Mouse (Mus musculus) E14TG2a.4 (cell line): ENCODE results near the gene Slc2a4.

Experiments used
- H3K27me3 ChIP-seq: 2 replicates; pipeline ENCODE4 v1.6.1; 2014; ENCODE audit warnings: low read length, control low read depth; ENCODE audit not compliant: insufficient read depth
- H3K36me3 ChIP-seq: 2 replicates; pipeline ENCODE4 v1.6.1; 2014; ENCODE audit warnings: low read length, control low read depth; ENCODE audit not compliant: insufficient read depth
- H3K4me1 ChIP-seq: replicated peaks from 2 replicates; pipeline ENCODE4 v1.6.1; 2014; ENCODE audit warnings: low read depth, low read length, control low read depth
- H3K4me3 ChIP-seq: replicated peaks from 2 replicates; pipeline ENCODE4 v1.5.1; 2014; ENCODE audit warnings: mild to moderate bottlenecking, low read length
- H3K9me3 ChIP-seq: 2 replicates; pipeline ENCODE4 v1.6.1; 2014; ENCODE audit warnings: low read length, control low read depth
- CTCF ChIP-seq: conservative IDR thresholded peaks from 2 replicates; pipeline ENCODE4 v1.5.1; 2014; ENCODE audit warnings: low read length
- NANOG ChIP-seq: IDR thresholded peaks from 2 replicates; pipeline ENCODE4 v1.6.1; 2014; ENCODE audit warnings: borderline replicate concordance, low read length, mixed read lengths
- POU5F1 ChIP-seq: IDR thresholded peaks from 2 replicates; pipeline ENCODE4 v1.6.1; 2014; ENCODE audit warnings: low read length, borderline replicate concordance

Gene Slc2a4

DNA sequence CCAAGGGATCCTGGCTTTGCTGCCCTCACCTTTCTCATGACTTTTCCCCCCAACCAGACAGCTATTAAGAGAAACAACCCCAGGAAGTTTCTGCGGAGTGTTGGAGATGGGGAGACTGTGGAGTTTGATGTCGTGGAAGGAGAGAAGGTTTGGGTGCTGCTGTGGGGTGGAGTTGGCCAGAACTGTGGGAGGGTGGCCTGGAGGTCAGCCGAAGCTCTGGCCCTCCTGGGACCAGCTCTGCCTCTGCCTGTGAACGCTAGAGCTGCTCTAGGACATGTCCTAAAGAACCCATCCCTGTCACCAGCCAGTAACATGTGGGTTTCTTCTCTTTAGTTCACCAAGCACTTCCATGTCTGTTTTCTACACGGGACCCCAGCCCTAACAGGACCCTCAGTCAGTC lies 8.8 kb downstream of the Slc2a4 start:
- TF ChIP-seq CTCF (no peak), POU5F1 (no peak), NANOG (no peak)

DNA sequence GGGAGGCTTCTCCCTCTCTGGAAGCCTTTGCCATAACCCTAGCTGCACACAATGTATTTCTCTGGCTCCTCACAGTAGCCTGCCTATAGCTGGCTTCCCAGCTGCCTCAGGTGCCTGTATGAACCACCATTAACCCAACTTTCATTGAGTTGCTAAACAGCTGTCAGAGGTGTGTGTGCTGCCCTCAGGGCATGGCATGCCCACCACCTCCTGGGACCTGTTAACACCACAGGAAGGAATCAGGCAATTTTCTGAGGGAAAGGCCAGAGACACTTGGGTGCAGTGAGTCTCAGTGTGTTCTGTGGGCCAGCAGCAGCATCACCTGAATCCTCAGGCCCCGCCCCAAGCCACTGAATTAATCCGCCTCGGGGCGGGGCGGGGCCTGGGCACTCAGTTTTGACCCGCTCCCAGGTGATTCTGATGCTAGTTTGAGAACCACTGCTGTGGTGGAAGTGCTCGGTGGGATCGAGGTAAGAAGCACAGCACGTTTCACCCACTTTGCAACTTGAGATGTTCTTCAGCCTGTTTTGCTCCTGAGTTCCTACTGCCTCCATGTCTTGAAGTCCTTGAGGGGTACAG lies 9.5 kb downstream of the Slc2a4 start:
- TF ChIP-seq CTCF: no peak
- no peak for TF ChIP-seq NANOG
- no peak for TF ChIP-seq POU5F1
- H3K4me1 ChIP-seq: peaks cover 73% of the 10 kb centered on the region

More for the DNA sequence above, 8.8 kb downstream of the Slc2a4 start:
- no peak overlapping the region for H3K4me3 ChIP-seq
- H3K9me3 ChIP-seq: no peaks in the 10 kb centered on the region
- H3K4me1 ChIP-seq: peaks cover 74% of the 10 kb centered on the region
- H3K36me3 ChIP-seq: peaks cover 9% of the 10 kb centered on the region
- peaks cover 65% of the 10 kb centered on the region for H3K27me3 ChIP-seq

DNA sequence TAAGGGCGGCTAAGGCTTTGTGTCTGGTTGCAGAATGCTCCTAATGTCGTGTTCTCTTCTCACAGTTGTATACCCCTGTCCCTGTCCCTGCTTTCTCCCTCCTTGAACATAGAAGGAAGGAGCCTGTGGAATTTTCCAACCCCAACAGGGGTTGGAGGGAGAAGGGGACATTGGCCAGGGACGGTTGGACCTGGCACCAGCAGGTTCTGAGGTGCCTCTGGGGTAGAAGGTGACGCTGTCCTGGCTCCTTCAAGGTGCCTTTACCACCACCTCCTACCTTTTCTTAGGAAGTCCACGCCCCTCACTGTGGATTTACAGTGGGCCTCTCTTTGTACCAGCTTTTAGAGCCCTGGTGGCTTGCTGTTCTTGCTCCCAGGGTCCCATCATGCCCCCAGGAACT lies 10.2 kb downstream of the Slc2a4 start:
- Histone ChIP-seq H3K4me3 (no peak overlapping the region), H3K4me1 (peaks cover 66% of the 10 kb centered on the region), H3K36me3 (peaks cover 7% of the 10 kb centered on the region), H3K27me3 (peaks cover 61% of the 10 kb centered on the region), H3K9me3 (no peaks in the 10 kb centered on the region)
- TF ChIP-seq NANOG (no peak), POU5F1 (no peak), CTCF (no peak)

More for the DNA sequence above, 9.5 kb downstream of the Slc2a4 start:
- Histone ChIP-seq H3K36me3 (peaks cover 7% of the 10 kb centered on the region), H3K9me3 (no peaks in the 10 kb centered on the region), H3K27me3 (peaks cover 65% of the 10 kb centered on the region), H3K4me3 (no peak overlapping the region)

DNA sequence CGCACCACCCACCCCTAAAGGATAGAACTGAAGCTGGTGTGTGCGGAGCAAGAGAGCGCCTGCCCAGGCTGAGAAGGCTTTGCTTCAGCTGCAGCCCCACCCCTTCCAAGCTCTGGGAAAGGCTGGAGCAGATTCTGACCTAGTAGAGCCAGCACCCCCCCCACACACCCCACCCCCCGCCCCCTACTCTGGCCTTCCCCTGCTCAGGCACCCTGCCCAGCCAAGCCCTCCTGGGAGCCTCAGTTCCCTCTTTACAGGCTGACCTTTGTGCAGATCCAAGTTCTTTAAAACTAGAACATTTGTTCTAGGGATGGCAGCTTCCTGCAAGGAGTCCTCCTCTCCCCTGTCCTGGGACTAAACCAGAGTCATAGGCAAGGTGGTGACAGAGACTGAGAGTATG lies 10.6 kb downstream of the Slc2a4 start:
- H3K27me3 ChIP-seq: peaks cover 58% of the 10 kb centered on the region
- H3K4me1 ChIP-seq: peaks cover 62% of the 10 kb centered on the region
- H3K36me3 ChIP-seq: peaks cover 7% of the 10 kb centered on the region
- H3K9me3 ChIP-seq: no peaks in the 10 kb centered on the region
- H3K4me3 ChIP-seq: no peak overlapping the region
- no peak for TF ChIP-seq POU5F1
- no peak for TF ChIP-seq CTCF
- no peak for TF ChIP-seq NANOG

DNA sequence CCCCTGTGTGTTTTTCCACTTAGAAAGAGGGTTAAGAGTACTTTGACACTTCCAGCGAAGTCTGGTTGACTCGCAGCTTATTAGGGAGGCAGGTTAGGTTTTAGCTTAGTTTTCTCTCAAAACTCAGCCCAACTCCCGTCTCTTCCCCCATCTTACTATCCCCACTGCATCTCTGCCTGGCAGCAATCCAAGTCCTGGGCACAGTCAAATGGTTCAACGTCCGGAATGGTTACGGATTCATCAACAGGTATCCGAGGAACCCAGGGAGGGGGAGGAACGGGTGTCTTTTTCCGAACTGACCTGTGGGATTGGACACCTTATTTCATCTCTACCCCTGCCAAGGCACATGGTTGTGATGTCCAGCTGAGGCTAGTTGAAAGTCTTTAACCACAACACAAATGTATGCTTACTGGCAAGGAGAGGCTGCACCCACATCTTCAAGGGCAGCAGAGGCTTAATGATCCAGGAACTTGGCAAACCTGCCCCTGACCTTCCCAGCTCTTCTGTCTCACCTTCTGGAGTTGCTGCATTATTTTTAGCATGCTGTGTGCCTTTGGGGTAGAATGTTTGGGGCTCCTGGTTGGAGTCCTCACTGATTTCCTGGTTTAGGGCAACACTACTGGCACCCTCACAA lies 11.2 kb downstream of the Slc2a4 start:
- Histone ChIP-seq H3K4me3 (peak overlapping the region; percentile 80), H3K4me1 (peaks cover 61% of the 10 kb centered on the region), H3K36me3 (peaks cover 7% of the 10 kb centered on the region), H3K9me3 (no peaks in the 10 kb centered on the region), H3K27me3 (peaks cover 58% of the 10 kb centered on the region)
- TF ChIP-seq CTCF (no peak), NANOG (no peak), POU5F1 (no peak)

DNA sequence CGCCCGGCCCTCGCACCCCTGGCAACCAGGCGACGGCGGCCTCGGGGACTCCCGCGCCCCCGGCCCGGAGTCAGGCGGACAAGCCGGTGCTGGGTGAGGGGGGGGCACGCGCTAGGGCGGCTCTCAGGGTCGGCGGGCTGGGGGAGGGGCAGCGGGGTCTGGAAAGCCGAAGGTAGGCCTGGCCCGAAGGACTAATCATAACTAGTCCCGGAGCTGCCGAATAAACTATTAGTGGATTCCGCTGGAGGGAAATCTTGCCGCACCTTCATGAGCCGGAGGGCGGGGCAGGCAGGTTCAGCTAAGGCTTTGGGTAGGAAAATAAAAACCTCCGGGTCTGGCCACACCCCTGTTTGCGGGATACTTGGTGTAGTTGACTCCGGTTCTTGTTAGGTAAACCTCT lies 11.8 kb downstream of the Slc2a4 start:
- TF ChIP-seq POU5F1: no peak
- TF ChIP-seq NANOG: no peak
- TF ChIP-seq CTCF: no peak
- peaks cover 58% of the 10 kb centered on the region for H3K27me3 ChIP-seq

DNA sequence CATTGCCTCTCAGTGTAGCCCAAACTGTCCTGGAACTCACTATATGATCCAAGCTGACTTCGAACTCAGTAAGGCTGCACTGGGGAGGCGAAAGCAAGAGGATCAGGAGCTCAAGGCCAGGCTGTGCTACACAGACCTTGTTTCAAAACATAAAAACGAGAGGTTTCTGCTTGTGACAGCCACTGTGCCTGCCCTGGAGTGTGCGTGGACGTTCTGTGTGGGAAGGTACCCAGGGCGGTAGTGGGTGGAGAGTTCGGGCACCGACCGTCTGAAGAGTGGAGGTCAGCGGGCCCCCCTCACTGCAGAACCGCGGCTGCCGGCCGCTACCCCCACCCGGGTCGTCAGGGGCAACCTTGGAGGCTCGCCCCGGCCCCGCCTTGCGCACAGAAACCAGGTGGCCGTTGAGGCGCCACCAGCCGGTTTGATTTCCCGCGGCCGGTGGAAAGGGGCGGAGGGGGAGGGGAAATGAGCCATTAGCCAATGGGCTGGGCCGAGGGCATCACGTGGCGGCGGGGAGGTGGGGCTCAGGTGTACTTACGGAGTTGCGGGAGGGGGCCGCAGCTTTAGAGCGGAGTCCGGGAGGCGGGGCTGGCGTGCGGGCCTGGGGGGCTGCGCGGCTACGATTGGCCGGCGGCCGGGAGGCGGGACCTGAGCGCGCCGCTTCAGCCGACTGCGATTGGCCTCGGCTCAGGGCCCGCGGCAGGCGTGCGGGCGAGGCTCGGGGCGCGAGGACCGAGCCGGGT lies 12.7 kb downstream of the Slc2a4 start, which contains the start of gene Ybx2:
Gene Ybx2 (plus strand): TSS at position 660 of the 743 bp plus-strand sequence.
- Histone ChIP-seq H3K9me3 (no peaks in the 10 kb centered on the region), H3K4me3 (peak within 1 kb of the TSS; percentile 80), H3K36me3 (peaks cover 1% of the 10 kb centered on the region; the same call in 1 of the 2 replicates), H3K27me3 (peaks cover 50% of the 10 kb centered on the region), H3K4me1 (peaks cover 53% of the 10 kb centered on the region)
- TF ChIP-seq POU5F1 (no peak), NANOG (no peak), CTCF (no peak)

More for the DNA sequence above, 11.8 kb downstream of the Slc2a4 start:
- peak overlapping the region; percentile 80 for H3K4me3 ChIP-seq
- peaks cover 7% of the 10 kb centered on the region for H3K36me3 ChIP-seq
- no peaks in the 10 kb centered on the region for H3K9me3 ChIP-seq
- H3K4me1 ChIP-seq: peaks cover 61% of the 10 kb centered on the region

DNA sequence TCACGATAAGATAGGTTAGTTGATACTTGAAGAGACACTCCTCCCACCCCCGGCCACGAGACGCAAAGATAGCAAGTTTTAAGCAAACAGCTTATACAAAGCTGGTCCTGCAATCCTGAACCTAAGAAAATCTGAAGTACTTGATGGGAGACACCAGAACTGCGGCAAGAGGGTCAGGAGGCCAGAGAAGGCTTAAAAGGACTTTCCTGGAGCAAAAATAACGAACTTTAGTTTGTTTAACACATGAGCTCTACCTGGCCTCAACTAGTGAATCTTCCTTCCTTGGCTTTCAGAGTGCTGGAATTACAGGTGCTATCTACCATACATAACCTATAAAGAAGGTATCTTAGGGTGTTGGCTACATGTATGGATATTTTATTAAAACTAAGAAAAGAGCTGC lies 13.3 kb downstream of the Slc2a4 start:
- Histone ChIP-seq H3K36me3 (no peaks in the 10 kb centered on the region), H3K4me1 (peaks cover 46% of the 10 kb centered on the region), H3K4me3 (peak overlapping the region; percentile 80; the same call in 1 of the 2 replicates), H3K27me3 (peaks cover 46% of the 10 kb centered on the region), H3K9me3 (no peaks in the 10 kb centered on the region)
- TF ChIP-seq NANOG (no peak), POU5F1 (no peak), CTCF (no peak)
